ENCODE assay signal across 10 mouse cellular contexts in genomic region chr17:56409759-56410158, GRCm38 (mm10).
DNase-seq lines count a peak whose midpoint lies in the region; ATAC-seq lines count a peak whose summit lies in the region.
"Had no signal": no experiment of that assay in that cellular context is flagged by ENCODE, and none has a peak within 500 bp of the region (broad histone marks: within the 10 kb centered on the region; RNA-seq: fewer than 3 reads in every experiment).

No protein-coding gene starts in this region.

- H3K9ac ChIP-seq in lung, embryonic 16.5 days (ENCODE audit: low read length), result no peak overlapping the region
- H3K9ac ChIP-seq in kidney, embryonic 15.5 days, result no peak overlapping the region
- no peak overlapping the region for H3K9ac ChIP-seq in stomach, embryonic 15.5 days

- H3K27ac ChIP-seq in lung, embryonic 16.5 days (ENCODE audit: low read length), result no peak overlapping the region
- H3K27ac ChIP-seq in kidney, embryonic 15.5 days, result no peak overlapping the region
- H3K27ac ChIP-seq in stomach, embryonic 15.5 days, result no peak overlapping the region

- no peaks in the 10 kb centered on the region for H3K27me3 ChIP-seq in lung, embryonic 16.5 days (ENCODE audit: control insufficient read depth, insufficient read depth, low read depth, low read length)
- no peaks in the 10 kb centered on the region for H3K27me3 ChIP-seq in kidney, embryonic 15.5 days
- H3K27me3 ChIP-seq in stomach, embryonic 15.5 days (replicated peaks), result no peaks in the 10 kb centered on the region

- 0 out of 2 replicates have a peak, but pooled peaks cover 4% of the 10 kb centered on the region for H3K4me1 ChIP-seq in lung, embryonic 16.5 days (replicated peaks; ENCODE audit: control insufficient read depth, insufficient read depth, low read length)
- peaks cover 23% of the 10 kb centered on the region for H3K4me1 ChIP-seq in kidney, embryonic 15.5 days
- peaks cover 16% of the 10 kb centered on the region for H3K4me1 ChIP-seq in stomach, embryonic 15.5 days

- peak; percentile 51; the same call in 1 of the 2 replicates for ATAC-seq in lung, embryonic 16.5 days (ENCODE audit: low read depth)
- peak; percentile 65 for ATAC-seq in kidney, embryonic 15.5 days (replicated peaks; ENCODE audit: low FRiP score)
- ATAC-seq in stomach, embryonic 15.5 days (ENCODE audit: insufficient read depth, low FRiP score, low read depth), result peak; percentile 79

- H3K4me3 ChIP-seq in lung, embryonic 16.5 days (ENCODE audit: low read length), result no peak overlapping the region
- H3K4me3 ChIP-seq in kidney, embryonic 15.5 days (replicated peaks), result no peak overlapping the region
- no peak overlapping the region for H3K4me3 ChIP-seq in stomach, embryonic 15.5 days (replicated peaks)

- peaks cover 29% of the 10 kb centered on the region for H3K36me3 ChIP-seq in lung, embryonic 16.5 days (ENCODE audit: control insufficient read depth, insufficient read depth, low read length)
- peaks cover 45% of the 10 kb centered on the region for H3K36me3 ChIP-seq in kidney, embryonic 15.5 days
- H3K36me3 ChIP-seq in stomach, embryonic 15.5 days, result peaks cover 29% of the 10 kb centered on the region

- H3K9me3 ChIP-seq in lung, embryonic 16.5 days (ENCODE audit: control insufficient read depth, low read length), result no peaks in the 10 kb centered on the region
- no peaks in the 10 kb centered on the region for H3K9me3 ChIP-seq in kidney, embryonic 15.5 days (replicated peaks)
- H3K9me3 ChIP-seq in stomach, embryonic 15.5 days, result no peaks in the 10 kb centered on the region

- 37% methylated on average over 8 of the region's 8 CpGs for WGBS in lung, embryonic 16.5 days
- WGBS in kidney, embryonic 15.5 days, result 45% methylated on average over 8 of the region's 8 CpGs
- WGBS in stomach, embryonic 15.5 days, result 30% methylated on average over 8 of the region's 8 CpGs

- H3K4me2 ChIP-seq in lung, embryonic 16.5 days (ENCODE audit: low read depth, low read length), result no peak overlapping the region
- no peak overlapping the region for H3K4me2 ChIP-seq in kidney, embryonic 15.5 days
- no peak overlapping the region for H3K4me2 ChIP-seq in stomach, embryonic 15.5 days

- peak; percentile 56 for DNase-seq in adrenal gland, postnatal 14 days
- no peak for DNase-seq in adrenal gland, postnatal 4 days (ENCODE audit: low spot score in 2 of 2)
- DNase-seq in lung, postnatal 14 days, result no peak
- DNase-seq in cerebellum, postnatal 36 days, result no peak
- no peak for DNase-seq in gastrocnemius, postnatal 4 days (ENCODE audit: low spot score in 2 of 2)
- DNase-seq: B cell, adult 2 months; cerebellum, adult 8-10 months had no signal
